Mouse (Mus musculus): ENCODE data around the gene Lce3a. TPM values are rescaled to one million over a fixed set of nuclear protein-coding genes. Genes with fewer than 3 reads are reported as not detected.

The Lce3a gene
- not detected for total RNA-seq (2022)

- DNase-seq (ENCODE audit: low spot score in 2 of 2) = no peak
Observed at GRCm38 (mm10) chr3:92926130-92926529, at the start of gene Lce3a. Gene Lce3a (minus strand): TSS chr3:92926230.

- no peak for DNase-seq (ENCODE audit: low spot score in 2 of 2)
Observed at GRCm38 (mm10) chr3:92966761-92967160, 40.7 kb upstream of the Lce3a start, which contains the start of gene Lce3e. Gene Lce3e (plus strand): TSS chr3:92967061.

- DNase-seq (ENCODE audit: low spot score in 2 of 2) = no peak
Observed at GRCm38 (mm10) chr3:92957090-92957489, 31.1 kb upstream of the Lce3a start, which contains the start of gene Lce3d. Gene Lce3d (plus strand): TSS chr3:92957390.

- DNase-seq (ENCODE audit: low spot score in 2 of 2) = no peak
Observed at GRCm38 (mm10) chr3:92944186-92944585, 18.2 kb upstream of the Lce3a start, which contains the start of gene Lce3c. Gene Lce3c (plus strand): TSS chr3:92944486.

GRCm38 (mm10) chr3:92932679-92933078 lies 6.6 kb upstream of the Lce3a start, which contains the start of gene Lce3b:
Gene Lce3b (plus strand): TSS chr3:92932979.
- no peak for DNase-seq (ENCODE audit: low spot score in 2 of 2)

- DNase-seq (ENCODE audit: low spot score in 2 of 2) = no peak
Observed at GRCm38 (mm10) chr3:92920364-92920763, 5.7 kb downstream of the Lce3a start.

GRCm38 (mm10) chr3:92907571-92907970 lies 18.5 kb downstream of the Lce3a start:
- no peak for DNase-seq (ENCODE audit: low spot score in 2 of 2)

- DNase-seq (ENCODE audit: low spot score in 2 of 2) = no peak
Observed at GRCm38 (mm10) chr3:92905182-92905581, 20.8 kb downstream of the Lce3a start.

- no peak for DNase-seq (ENCODE audit: low spot score in 2 of 2)
Observed at GRCm38 (mm10) chr3:92903640-92904039, 22.4 kb downstream of the Lce3a start.

GRCm38 (mm10) chr3:92902992-92903391 lies 23.0 kb downstream of the Lce3a start:
- DNase-seq (ENCODE audit: low spot score in 2 of 2) = no peak

GRCm38 (mm10) chr3:92894489-92894888 lies 31.5 kb downstream of the Lce3a start:
- DNase-seq (ENCODE audit: low spot score in 2 of 2) = no peak

GRCm38 (mm10) chr3:92894063-92894462 lies 32.0 kb downstream of the Lce3a start:
- DNase-seq (ENCODE audit: low spot score in 2 of 2) = no peak

Other genes with a start within 250 kb of the Lce3a start
- not detected for gene Lce1c, start 247.0 kb downstream of the Lce3a start, total RNA-seq (2022)
- gene Lce1d, start 239.0 kb downstream of the Lce3a start, total RNA-seq (2022) = not detected
- gene Lce1e, start 217.2 kb downstream of the Lce3a start, total RNA-seq (2022) = not detected
- gene Lce1f, start 205.9 kb downstream of the Lce3a start, total RNA-seq (2022) = not detected
- gene Gm38119, start 187.1 kb downstream of the Lce3a start, total RNA-seq (2022) = not detected
- not detected for gene Lce1g, start 173.9 kb downstream of the Lce3a start, total RNA-seq (2022)
- gene Lce1h, start 161.2 kb downstream of the Lce3a start, total RNA-seq (2022) = not detected
- not detected for gene Lce1i, start 147.3 kb downstream of the Lce3a start, total RNA-seq (2022)
- not detected for gene Lce1j, start 135.7 kb downstream of the Lce3a start, total RNA-seq (2022)
- not detected for gene Lce1k, start 118.3 kb downstream of the Lce3a start, total RNA-seq (2022)
- gene Kprp, start 99.0 kb downstream of the Lce3a start, total RNA-seq (2022) = not detected
- gene Lce1l, start 74.9 kb downstream of the Lce3a start, total RNA-seq (2022) = not detected
- gene 2310050C09Rik, start 56.0 kb downstream of the Lce3a start, total RNA-seq (2022) = not detected
- not detected for gene Lce3b, start 6.7 kb upstream of the Lce3a start, total RNA-seq (2022)
- not detected for gene Lce3c, start 18.3 kb upstream of the Lce3a start, total RNA-seq (2022)
- gene Lce3d, start 31.2 kb upstream of the Lce3a start, total RNA-seq (2022) = not detected
- gene Lce3e, start 40.8 kb upstream of the Lce3a start, total RNA-seq (2022) = not detected
- gene Lce3f, start 66.0 kb upstream of the Lce3a start, total RNA-seq (2022) = not detected
- not detected for gene Crct1, start 89.5 kb upstream of the Lce3a start, total RNA-seq (2022)
- gene Lce1m, start 92.8 kb upstream of the Lce3a start, total RNA-seq (2022) = not detected
- gene Gm4858, start 142.6 kb upstream of the Lce3a start, total RNA-seq (2022) = not detected
- gene Crnn, start 218.6 kb upstream of the Lce3a start, total RNA-seq (2022) = not detected